Mouse (Mus musculus) hindbrain, embryonic 15.5 days (tissue): Measurements from ENCODE around the gene Gm20388. TPM values are rescaled to one million over a fixed set of nuclear protein-coding genes. Genes with fewer than 3 reads are reported as not detected.

ENCODE experiments used
- ATAC-seq: fragments of 200-750 bp; cut with Nextera tagmentation; 2 replicates; pipeline ENCODE4 v1.8.0; 2017; ENCODE audit warnings: low read depth, moderate number of reproducible peaks, moderate TSS enrichment; ENCODE audit not compliant: low FRiP score
- H3K27ac ChIP-seq: fragments of 300-500 bp; sonication (generic); replicated peaks from 2 replicates; pipeline ENCODE4 v1.5.1; 2015; ENCODE audit warnings: mild to moderate bottlenecking, inconsistent platforms
- H3K27me3 ChIP-seq: fragments of 300-500 bp; sonication (generic); 2 replicates; pipeline ENCODE4 v1.6.1; 2015; ENCODE audit warnings: control low read depth, inconsistent platforms
- H3K36me3 ChIP-seq: fragments of 300-500 bp; sonication (generic); 2 replicates; pipeline ENCODE4 v1.6.1; 2015; ENCODE audit warnings: control low read depth, inconsistent platforms
- H3K4me1 ChIP-seq: fragments of 300-500 bp; sonication (generic); replicated peaks from 2 replicates; pipeline ENCODE4 v1.6.1; 2015; ENCODE audit warnings: control low read depth, inconsistent platforms
- H3K4me2 ChIP-seq: fragments of 300-500 bp; sonication (generic); 2 replicates; pipeline ENCODE4 v1.6.1; 2015; ENCODE audit warnings: moderate library complexity, mild to moderate bottlenecking, inconsistent platforms
- H3K4me3 ChIP-seq: fragments of 300-500 bp; sonication (generic); 2 replicates; pipeline ENCODE4 v1.5.1; 2015; ENCODE audit warnings: mild to moderate bottlenecking, inconsistent platforms
- H3K9ac ChIP-seq: fragments of 300-500 bp; sonication (generic); 2 replicates; pipeline ENCODE4 v1.6.1; 2015; ENCODE audit warnings: inconsistent platforms
- H3K9me3 ChIP-seq: fragments of 300-500 bp; sonication (generic); 2 replicates; pipeline ENCODE4 v1.6.1; 2016; ENCODE audit warnings: control low read depth, inconsistent platforms
- WGBS: fragments of 180-500 bp; shearing (Covaris S2); methylation state at CpG from one replicate; pipeline ENCODE4 v1.1.7; 2015; 5-methylcytosine and 5-hydroxymethylcytosine counted together
- polyA plus RNA-seq: library from polyadenylated mRNA; unstranded; fragments of >200 nt; fragmentation: Nextera tagmentation; extraction: Ambion mirVana; gene quantifications from 2 replicates; pipeline ENCODE4 v1.2.1, GENCODE M21; 2015

The Gm20388 gene
- polyA plus RNA-seq, 1 experiment from 2014 or later = 5.4 TPM

- peaks cover 46% of the 10 kb centered on the region for H3K4me1 ChIP-seq
- H3K9ac ChIP-seq = no peak overlapping the region
- ATAC-seq = no peak
- no peaks in the 10 kb centered on the region for H3K27me3 ChIP-seq
- H3K36me3 ChIP-seq = no peaks in the 10 kb centered on the region
- H3K27ac ChIP-seq = peak overlapping the region; percentile 28; the same call in 1 of the 2 replicates
- 79% methylated on average over 8 of the region's 8 CpGs for WGBS
- H3K4me3 ChIP-seq = no peak overlapping the region
- H3K9me3 ChIP-seq = no peaks in the 10 kb centered on the region
- no peak overlapping the region for H3K4me2 ChIP-seq
These were observed 4353.4 kb downstream of the Gm20388 start for GRCm38 (mm10) chr8:124264032-124264431.

- Histone ChIP-seq H3K9ac (no peak overlapping the region), H3K4me1 (peaks cover 52% of the 10 kb centered on the region), H3K9me3 (no peaks in the 10 kb centered on the region), H3K36me3 (no peaks in the 10 kb centered on the region), H3K27ac (0 out of 2 replicates have a peak overlapping the region, but pooled peaks have one; percentile 4), H3K27me3 (no peaks in the 10 kb centered on the region), H3K4me3 (no peak overlapping the region), H3K4me2 (no peak overlapping the region)
- ATAC-seq = no peak
- 75% methylated on average over 12 of the region's 12 CpGs for WGBS
These were observed 4354.0 kb downstream of the Gm20388 start for GRCm38 (mm10) chr8:124264671-124265070.

- ATAC-seq = no peak
- 0 out of 2 replicates have a peak overlapping the region, but pooled peaks have one; percentile 4 for H3K27ac ChIP-seq
These were observed 4354.5 kb downstream of the Gm20388 start for GRCm38 (mm10) chr8:124265130-124265529.

GRCm38 (mm10) chr8:124265798-124266197 lies 4355.2 kb downstream of the Gm20388 start:
- Histone ChIP-seq H3K27ac (no peak overlapping the region), H3K4me2 (no peak overlapping the region), H3K9me3 (no peaks in the 10 kb centered on the region), H3K27me3 (no peaks in the 10 kb centered on the region), H3K4me1 (peaks cover 56% of the 10 kb centered on the region), H3K9ac (no peak overlapping the region), H3K36me3 (no peaks in the 10 kb centered on the region), H3K4me3 (no peak overlapping the region)
- 83% methylated on average over 8 of the region's 8 CpGs for WGBS
- ATAC-seq = no peak

More at GRCm38 (mm10) chr8:124265130-124265529, 4354.5 kb downstream of the Gm20388 start:
- Histone ChIP-seq H3K36me3 (no peaks in the 10 kb centered on the region), H3K4me1 (peaks cover 54% of the 10 kb centered on the region), H3K9me3 (no peaks in the 10 kb centered on the region), H3K27me3 (no peaks in the 10 kb centered on the region), H3K4me3 (no peak overlapping the region), H3K4me2 (no peak overlapping the region), H3K9ac (no peak overlapping the region)
- 97% methylated on average over 2 of the region's 2 CpGs for WGBS

GRCm38 (mm10) chr8:124267206-124267605 lies 4356.6 kb downstream of the Gm20388 start:
- no peak for ATAC-seq
- peaks cover 55% of the 10 kb centered on the region for H3K4me1 ChIP-seq
- H3K27me3 ChIP-seq = no peaks in the 10 kb centered on the region
- no peak overlapping the region for H3K27ac ChIP-seq
- no peak overlapping the region for H3K9ac ChIP-seq
- H3K9me3 ChIP-seq = no peaks in the 10 kb centered on the region
- H3K4me3 ChIP-seq = no peak overlapping the region
- H3K4me2 ChIP-seq = no peak overlapping the region
- H3K36me3 ChIP-seq = no peaks in the 10 kb centered on the region
- WGBS = 89% methylated on average over 4 of the region's 4 CpGs

- H3K27me3 ChIP-seq = no peaks in the 10 kb centered on the region
- H3K4me1 ChIP-seq = peaks cover 41% of the 10 kb centered on the region
- WGBS = 85% methylated on average over 6 of the region's 6 CpGs
- peak overlapping the region; percentile 49; the same call in 1 of the 2 replicates for H3K27ac ChIP-seq
- H3K36me3 ChIP-seq = no peaks in the 10 kb centered on the region
- no peak for ATAC-seq
- no peak overlapping the region for H3K4me3 ChIP-seq
- H3K9me3 ChIP-seq = no peaks in the 10 kb centered on the region
- H3K9ac ChIP-seq = no peak overlapping the region
- no peak overlapping the region for H3K4me2 ChIP-seq
These were observed 4359.9 kb downstream of the Gm20388 start for GRCm38 (mm10) chr8:124270504-124270903.

- H3K36me3 ChIP-seq = no peaks in the 10 kb centered on the region
- H3K9ac ChIP-seq = no peak overlapping the region
- no peak overlapping the region for H3K4me3 ChIP-seq
- H3K27me3 ChIP-seq = no peaks in the 10 kb centered on the region
- H3K4me2 ChIP-seq = no peak overlapping the region
- no peak overlapping the region for H3K27ac ChIP-seq
- H3K4me1 ChIP-seq = peaks cover 42% of the 10 kb centered on the region
- no peak for ATAC-seq
- WGBS = 70% methylated on average over 11 of the region's 11 CpGs
- H3K9me3 ChIP-seq = no peaks in the 10 kb centered on the region
These were observed 4360.3 kb downstream of the Gm20388 start for GRCm38 (mm10) chr8:124270904-124271303.

GRCm38 (mm10) chr8:124271518-124271917 lies 4360.9 kb downstream of the Gm20388 start:
- H3K27ac ChIP-seq = no peak overlapping the region
- 90% methylated on average over 12 of the region's 12 CpGs for WGBS
- H3K4me3 ChIP-seq = no peak overlapping the region

GRCm38 (mm10) chr8:124272792-124273191 lies 4362.2 kb downstream of the Gm20388 start:
- H3K4me2 ChIP-seq = no peak overlapping the region
- H3K36me3 ChIP-seq = no peaks in the 10 kb centered on the region
- no peaks in the 10 kb centered on the region for H3K9me3 ChIP-seq
- no peak overlapping the region for H3K9ac ChIP-seq
- H3K4me3 ChIP-seq = no peak overlapping the region
- H3K27me3 ChIP-seq = no peaks in the 10 kb centered on the region
- no peak for ATAC-seq
- WGBS = 66% methylated on average over 3 of the region's 3 CpGs
- no peak overlapping the region for H3K27ac ChIP-seq
- H3K4me1 ChIP-seq = peaks cover 44% of the 10 kb centered on the region

More at GRCm38 (mm10) chr8:124271518-124271917, 4360.9 kb downstream of the Gm20388 start:
- H3K27me3 ChIP-seq = no peaks in the 10 kb centered on the region
- no peak overlapping the region for H3K9ac ChIP-seq
- ATAC-seq = no peak
- H3K4me2 ChIP-seq = no peak overlapping the region
- peaks cover 42% of the 10 kb centered on the region for H3K4me1 ChIP-seq
- no peaks in the 10 kb centered on the region for H3K9me3 ChIP-seq
- H3K36me3 ChIP-seq = no peaks in the 10 kb centered on the region

GRCm38 (mm10) chr8:124273606-124274218 lies 4363.1 kb downstream of the Gm20388 start:
- Histone ChIP-seq H3K9ac (no peak overlapping the region), H3K4me3 (no peak overlapping the region), H3K36me3 (no peaks in the 10 kb centered on the region), H3K27me3 (no peaks in the 10 kb centered on the region), H3K9me3 (no peaks in the 10 kb centered on the region), H3K4me1 (peaks cover 51% of the 10 kb centered on the region), H3K4me2 (no peak overlapping the region), H3K27ac (no peak overlapping the region)
- peak; percentile 31; the same call in 1 of the 2 replicates for ATAC-seq
- 74% methylated on average over 8 of the region's 8 CpGs for WGBS

- ATAC-seq = 0 out of 2 replicates have a peak, but pooled peaks have one; percentile 4
- no peak overlapping the region for H3K4me3 ChIP-seq
- no peak overlapping the region for H3K9ac ChIP-seq
- H3K4me1 ChIP-seq = peaks cover 48% of the 10 kb centered on the region
- no peaks in the 10 kb centered on the region for H3K9me3 ChIP-seq
- H3K4me2 ChIP-seq = no peak overlapping the region
- 65% methylated on average over 10 of the region's 10 CpGs for WGBS
- no peaks in the 10 kb centered on the region for H3K27me3 ChIP-seq
- H3K36me3 ChIP-seq = no peaks in the 10 kb centered on the region
- no peak overlapping the region for H3K27ac ChIP-seq
These were observed 4363.9 kb downstream of the Gm20388 start for GRCm38 (mm10) chr8:124274441-124275120.

- no peaks in the 10 kb centered on the region for H3K27me3 ChIP-seq
- H3K9ac ChIP-seq = no peak overlapping the region
- no peaks in the 10 kb centered on the region for H3K9me3 ChIP-seq
- peaks cover 38% of the 10 kb centered on the region for H3K4me1 ChIP-seq
- no peak for ATAC-seq
- H3K27ac ChIP-seq = no peak overlapping the region
- H3K36me3 ChIP-seq = no peaks in the 10 kb centered on the region
- 88% methylated on average over 10 of the region's 10 CpGs for WGBS
- H3K4me2 ChIP-seq = no peak overlapping the region
- H3K4me3 ChIP-seq = no peak overlapping the region
These were observed 4364.9 kb downstream of the Gm20388 start for GRCm38 (mm10) chr8:124275377-124276071.
